Mouse (Mus musculus): ENCODE measurements around the gene Tmem108.

Tmem108 gene

DNA sequence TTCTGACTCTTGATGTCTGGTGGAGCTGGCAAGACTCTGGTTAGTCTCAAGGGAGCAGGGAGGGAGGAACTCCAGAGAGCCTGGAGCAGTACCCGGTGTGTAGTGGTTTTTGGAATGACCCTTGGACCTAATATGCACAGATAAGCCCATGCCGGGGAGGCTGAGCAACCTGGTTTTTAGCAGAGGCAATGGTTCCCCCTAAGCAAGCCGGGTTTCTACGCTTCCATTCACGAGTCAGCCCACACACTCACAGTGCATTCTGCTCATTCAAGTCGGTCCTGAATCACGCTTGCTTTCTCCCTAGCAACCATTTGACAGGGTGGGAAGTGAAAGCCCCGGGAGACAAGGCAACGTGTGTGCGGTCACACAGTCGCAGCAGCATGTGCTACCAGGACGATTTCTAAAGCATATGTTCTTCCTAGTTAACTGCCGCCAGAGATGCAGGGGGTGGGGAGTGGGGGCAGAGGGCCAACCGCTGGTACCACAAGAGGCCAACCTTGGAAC lies 259.7 kb downstream of the Tmem108 start:
- DNase-seq (ENCODE audit: low read depth, low spot score) = no peak

DNA sequence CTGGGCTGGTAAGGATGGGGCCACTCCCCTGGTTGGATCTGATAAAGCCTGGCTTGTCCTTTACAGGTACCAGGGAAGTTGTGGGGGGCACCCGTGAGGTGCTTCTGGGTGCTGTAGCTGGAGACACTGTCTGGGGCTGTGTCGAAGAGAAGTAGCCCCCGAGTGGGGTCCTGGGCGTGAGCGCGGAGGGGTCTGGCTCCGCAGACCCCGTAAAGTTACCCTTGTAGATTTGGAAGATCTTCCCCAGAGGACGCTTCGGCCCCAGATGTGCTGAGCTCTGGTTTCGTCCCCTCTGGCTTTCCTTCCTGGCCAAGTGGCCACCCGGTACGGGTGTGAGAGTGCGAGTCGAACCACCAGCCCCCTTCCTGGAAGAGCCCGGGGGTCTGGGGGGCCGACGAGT lies 262.3 kb downstream of the Tmem108 start:
- no peak for DNase-seq (ENCODE audit: low read depth, low spot score)

DNA sequence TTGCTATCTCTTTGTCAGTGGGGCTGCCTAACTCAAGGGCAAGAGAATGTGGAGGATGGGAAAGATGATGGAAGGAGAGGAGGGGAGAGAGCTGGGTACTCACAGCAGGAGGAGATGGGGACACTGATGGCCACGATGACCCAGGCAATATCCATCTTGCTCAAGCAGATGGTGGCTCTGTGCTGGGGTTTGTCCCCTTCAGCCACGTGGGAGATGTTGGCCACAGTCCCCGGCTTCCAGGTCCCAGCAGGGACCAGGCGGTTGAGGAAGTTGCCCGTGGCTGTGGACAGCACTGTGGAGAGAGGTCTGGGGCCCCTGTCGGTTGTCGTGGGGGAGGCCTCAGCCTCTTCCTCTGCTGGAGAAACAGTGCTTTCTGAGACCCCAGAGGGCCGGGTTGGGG lies 262.9 kb downstream of the Tmem108 start:
- DNase-seq (ENCODE audit: low read depth, low spot score) = no peak

DNA sequence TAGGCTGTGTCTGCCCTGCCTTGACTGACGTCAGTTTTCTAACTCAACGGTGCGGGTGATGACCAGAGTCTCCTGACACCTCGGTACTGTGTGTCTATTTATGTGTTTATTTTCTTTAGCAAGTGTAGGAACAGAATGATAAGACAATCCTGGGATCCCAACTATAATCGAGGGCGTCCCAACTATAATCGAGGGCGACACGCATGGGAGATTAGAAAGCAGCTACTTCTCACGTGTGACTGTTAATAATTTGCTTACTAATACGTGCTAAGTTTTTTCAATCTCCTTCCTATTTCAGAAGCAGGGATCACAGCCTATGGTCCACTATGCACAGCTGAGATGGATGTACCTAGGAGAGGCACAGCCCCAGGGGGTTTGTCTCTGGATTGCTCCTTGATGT lies 266.2 kb downstream of the Tmem108 start:
- no peak for DNase-seq (ENCODE audit: low read depth, low spot score)

DNA sequence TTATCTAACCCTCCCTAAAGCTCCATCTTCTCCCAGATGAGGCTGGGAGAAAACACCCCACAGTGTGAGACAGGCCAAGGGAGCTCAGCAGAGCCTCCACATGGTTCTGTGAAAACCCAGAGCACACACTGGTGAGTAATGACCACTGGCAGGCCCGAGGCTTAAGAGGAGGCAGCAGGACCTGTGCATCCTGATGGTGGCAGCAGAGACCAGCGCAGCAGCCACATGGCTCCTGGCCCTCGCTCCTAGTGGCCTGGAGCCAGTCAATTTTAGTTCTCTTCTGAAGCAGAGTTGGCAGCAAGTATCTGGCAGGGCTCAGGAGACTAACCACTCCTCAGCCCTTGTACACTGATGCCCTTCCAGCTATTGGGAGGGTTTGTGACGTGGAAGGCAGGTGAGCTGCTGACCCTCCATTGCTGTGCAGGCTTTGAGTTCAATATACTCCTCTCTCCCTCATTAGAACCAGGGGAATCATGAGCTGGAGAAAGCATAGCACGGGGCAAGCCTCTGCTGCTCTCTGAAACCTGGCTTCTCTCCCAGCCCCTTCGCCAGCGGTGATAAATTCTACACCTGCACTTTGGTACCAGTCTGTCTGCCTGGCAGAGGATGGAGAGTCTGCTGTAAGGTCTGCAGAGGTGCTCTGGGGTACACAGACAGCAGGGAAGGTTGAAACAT lies 267.2 kb downstream of the Tmem108 start:
- peak; percentile 43 for DNase-seq (ENCODE audit: low read depth, low spot score)

DNA sequence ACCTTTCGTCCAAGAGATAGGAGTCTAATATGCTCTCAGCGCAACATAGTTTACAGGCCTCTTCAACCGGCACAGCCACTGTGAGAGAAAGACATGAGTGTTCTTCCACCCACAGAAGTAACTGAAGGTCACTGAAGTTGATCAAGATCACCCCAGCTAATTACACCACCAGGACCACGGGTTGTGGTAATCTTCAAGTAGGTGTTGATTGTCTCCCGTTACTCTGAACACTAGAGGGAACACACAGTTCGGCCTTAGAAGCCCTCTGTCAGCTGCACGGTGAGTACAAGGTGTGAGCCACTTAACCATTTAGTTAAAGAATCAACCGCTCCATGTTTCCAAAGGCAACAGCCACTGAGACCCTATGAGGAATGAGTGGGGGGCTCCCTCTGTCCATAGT lies 269.7 kb downstream of the Tmem108 start:
- no peak for DNase-seq (ENCODE audit: low read depth, low spot score)

DNA sequence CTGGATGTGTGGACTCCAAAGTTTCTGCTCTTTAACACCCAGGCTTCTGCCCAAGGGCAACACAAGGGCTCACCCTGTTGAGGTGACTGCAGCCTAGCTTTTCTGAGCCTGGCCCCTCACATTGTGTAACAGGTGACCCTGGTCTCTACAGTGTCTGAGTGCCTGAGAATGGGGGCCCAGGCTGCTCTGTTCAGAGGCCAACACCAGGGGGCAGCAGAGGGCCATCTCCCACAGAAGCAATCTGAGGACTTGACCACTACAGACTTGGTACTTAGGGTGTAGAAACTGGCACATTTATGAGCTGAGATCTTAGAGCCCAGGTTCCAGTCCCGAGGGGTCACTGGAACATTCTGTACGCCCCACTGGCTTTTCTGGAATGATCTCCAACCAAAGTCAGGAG lies 271.2 kb downstream of the Tmem108 start:
- DNase-seq (ENCODE audit: low read depth, low spot score) = peak; percentile 63

DNA sequence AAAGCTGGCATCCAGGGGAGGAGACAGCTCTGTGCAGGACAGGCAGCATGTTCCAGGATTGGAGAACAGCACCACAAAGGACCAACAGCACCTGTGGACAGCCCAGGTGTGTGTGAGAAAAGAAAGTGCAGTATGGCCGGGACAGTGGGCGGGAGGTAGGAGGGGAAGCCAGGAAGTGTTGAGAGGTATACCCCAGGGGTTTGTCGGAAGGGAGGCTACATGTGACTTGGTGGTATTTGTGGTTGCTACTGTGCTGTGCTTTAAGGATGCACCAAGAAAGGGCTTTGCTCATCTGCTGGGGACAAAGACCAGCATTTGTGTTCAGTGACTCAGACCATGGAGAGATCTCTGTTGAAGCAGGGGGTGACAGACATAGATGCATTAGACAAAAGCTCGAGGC lies 271.8 kb downstream of the Tmem108 start:
- no peak for DNase-seq (ENCODE audit: low read depth, low spot score)

DNA sequence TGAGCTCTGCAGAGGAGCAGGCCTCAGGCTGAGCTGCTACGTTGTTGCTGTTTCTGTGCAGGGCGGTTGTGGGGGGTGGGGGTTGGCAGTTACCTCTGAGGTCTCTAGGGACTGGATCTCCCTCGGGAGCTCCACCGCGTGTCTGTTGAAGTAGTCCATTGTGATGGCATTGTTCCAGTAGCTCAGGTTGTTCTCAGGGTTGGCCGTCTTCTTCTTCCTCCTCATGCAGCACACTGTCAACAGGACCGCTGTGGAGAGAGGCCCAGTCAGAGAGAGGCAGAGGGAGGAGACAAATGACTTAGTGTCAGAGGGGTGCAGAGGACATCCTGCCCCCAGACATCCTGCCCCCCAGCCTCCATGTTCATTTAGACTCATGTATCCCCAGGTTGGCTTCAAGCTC lies 272.5 kb downstream of the Tmem108 start:
- no peak for DNase-seq (ENCODE audit: low read depth, low spot score)

DNA sequence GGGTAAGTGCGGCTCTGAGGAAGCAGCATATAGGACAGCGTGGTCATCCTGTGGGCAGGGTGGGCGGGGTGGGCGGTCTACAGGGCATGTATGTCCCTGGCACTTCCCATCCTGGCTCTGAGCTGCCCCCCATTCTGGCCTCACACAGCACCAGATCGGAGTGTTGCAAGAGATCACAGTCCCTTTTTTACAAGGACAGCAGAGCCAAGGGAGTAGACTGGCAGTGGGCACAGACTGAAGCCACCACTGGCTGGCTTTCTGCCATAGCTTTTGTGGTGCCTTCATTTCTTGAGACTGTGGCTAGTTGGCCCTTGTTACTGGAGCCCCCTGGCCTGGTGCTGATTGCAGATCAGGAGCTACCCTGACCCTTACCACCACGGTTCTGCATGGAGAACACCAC lies 275.4 kb downstream of the Tmem108 start:
- no peak for DNase-seq (ENCODE audit: low read depth, low spot score)

DNA sequence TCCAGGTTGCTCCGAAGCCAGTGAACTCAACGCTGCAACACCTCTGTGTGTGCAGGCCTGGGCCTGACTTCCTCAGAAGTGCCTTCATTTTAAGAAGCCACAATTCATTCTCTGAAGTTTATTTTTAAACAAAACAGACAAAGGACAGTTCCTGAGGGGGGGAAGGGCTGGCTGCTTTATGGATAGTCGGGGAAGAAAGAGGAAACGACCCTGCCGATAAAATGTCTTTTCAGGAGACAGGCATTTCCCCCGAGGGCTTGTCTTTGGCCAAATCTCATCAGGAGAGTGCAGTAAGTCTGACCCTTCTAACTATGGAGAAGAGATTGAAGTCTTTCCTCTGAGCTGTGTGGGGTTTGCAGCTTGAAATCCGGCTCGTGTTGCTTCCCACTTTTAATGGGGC lies 276.0 kb downstream of the Tmem108 start:
- DNase-seq (ENCODE audit: low read depth, low spot score) = no peak

DNA sequence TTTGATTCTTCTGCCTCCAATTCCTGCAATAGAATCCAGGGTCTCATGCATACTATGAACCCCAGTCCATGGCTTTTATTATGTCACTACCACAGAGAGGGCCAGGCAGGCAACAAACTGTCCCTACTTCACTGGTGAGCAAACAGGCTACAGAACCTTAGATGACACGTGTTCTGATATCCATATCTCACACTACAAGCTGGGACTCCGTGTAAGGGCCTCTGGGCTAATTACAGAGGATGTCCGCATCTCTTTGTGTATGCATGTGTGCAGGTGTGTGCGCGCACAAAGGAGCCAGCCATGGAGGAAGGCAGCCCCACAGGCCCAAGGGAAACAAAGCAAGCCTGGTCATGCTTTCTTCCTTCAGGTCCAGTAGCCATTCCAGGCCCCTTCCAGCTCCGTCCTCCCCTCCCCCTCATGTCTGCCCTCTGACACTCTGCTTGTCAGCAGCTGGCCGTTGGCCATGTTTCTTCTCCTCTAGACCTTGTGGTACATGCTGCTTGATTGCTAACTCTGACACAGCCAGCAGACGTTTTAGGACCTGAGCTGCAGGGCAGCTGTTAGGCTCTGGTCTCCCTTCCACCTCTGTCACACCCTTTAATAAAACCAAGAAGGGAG lies 280.9 kb downstream of the Tmem108 start:
- no peak for DNase-seq (ENCODE audit: low read depth, low spot score)

DNA sequence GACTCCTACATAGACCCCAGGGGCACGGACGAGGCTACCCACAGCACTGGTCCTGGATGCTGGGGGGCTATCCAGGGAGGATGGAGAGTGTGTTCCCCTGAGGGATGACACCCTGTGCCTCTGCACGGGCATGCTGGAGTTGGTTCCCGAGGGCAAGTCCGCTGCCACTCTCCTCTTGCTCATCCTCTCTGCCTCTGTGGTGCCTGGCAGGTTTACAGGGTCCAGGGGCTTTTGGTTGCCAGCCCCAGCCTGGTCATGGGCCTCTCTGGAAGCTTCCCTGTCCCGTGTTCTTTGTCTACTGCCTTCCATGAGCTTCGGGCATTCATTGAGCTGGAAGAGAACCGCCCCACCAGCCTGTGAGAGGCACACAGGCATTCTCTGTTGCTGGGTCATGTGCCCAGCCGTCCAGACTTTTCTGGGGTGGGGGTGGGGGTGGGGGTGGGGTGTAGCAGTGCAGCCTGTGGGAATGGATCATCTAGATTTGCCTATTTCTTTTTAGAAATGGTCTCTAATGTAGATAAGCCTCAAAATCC lies 281.5 kb downstream of the Tmem108 start, which contains the start of gene Bfsp2:
Bfsp2 (minus strand) TSS at position 377 of the 533 bp plus-strand sequence.
- DNase-seq (ENCODE audit: low read depth, low spot score) = no peak

DNA sequence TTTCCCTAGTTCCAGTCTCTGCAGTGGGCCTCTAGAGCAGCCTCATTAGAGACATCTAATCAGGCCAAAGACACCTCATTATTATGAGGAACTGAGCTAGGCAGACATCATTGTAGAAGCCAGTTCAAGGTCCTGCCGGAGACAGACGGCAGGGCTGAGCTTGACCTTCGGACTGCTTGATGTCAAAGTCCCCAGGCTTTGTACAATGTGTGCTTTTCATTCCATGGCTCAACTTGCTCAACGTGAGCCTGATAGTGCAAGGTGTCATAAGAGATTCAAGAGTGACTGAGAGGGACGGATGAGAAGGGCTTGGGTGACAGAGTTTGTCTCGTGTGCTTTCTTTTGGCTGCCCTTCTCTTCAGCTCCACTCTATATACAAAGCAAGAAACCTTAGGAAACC lies 286.2 kb downstream of the Tmem108 start:
- DNase-seq (ENCODE audit: low read depth, low spot score) = no peak

DNA sequence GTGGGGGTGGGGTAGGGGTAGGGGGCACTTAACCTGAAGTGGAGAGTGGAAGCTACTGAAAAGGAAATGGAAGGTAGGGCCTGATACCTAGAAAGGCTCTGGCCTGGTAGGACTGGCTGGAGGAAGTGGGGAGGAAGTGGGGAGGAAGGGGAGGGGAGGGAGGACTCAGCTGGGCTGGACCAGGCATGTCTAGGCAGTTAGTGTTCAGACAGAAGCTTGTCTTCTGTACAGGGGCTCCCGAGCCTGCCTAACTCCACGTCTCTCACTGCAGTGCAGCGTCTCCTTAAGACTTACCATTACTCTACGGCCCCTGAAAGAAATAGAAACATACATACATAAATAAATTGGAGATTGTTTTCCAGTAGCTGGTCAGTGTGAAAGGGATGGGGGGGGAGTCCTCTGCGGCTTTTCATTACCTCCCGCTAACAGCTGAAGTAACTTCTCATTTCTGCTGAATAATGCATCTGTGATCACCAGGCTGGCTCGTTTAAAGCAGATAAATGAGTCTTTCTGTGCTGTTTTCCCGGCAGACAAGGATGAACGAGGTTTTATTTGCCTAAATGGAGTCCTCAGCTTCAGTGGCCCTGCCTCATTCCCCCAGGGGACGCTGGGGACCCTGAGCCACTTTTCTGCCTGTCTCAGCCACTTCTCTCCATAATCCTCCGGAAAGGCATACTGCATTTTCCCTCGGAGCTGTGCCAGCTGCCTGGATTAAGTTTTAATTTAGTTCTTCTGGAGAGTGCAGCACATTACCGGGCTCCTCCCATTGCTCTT lies 287.5 kb downstream of the Tmem108 start:
- no peak for DNase-seq (ENCODE audit: low read depth, low spot score)

DNA sequence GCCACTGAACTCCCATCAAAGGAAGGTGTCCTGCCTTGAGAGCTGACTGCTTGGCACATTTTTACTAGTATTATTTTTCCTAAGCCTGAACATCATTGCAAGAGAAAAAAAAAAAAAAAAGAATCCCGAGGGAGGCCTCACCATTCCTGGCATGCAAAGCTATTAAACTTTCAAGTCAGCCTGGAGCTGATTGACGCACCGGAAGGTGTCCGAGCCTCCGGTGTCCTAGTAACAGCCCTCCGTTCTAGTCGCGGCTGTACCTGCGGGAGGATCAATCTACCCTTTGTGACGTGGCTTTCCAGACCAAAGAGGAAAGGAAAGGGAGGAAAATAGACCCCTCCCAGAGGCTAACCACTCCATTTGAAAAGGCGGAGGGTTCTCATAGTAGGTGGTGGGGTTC lies 289.9 kb downstream of the Tmem108 start:
- no peak for DNase-seq (ENCODE audit: low read depth, low spot score)

DNA sequence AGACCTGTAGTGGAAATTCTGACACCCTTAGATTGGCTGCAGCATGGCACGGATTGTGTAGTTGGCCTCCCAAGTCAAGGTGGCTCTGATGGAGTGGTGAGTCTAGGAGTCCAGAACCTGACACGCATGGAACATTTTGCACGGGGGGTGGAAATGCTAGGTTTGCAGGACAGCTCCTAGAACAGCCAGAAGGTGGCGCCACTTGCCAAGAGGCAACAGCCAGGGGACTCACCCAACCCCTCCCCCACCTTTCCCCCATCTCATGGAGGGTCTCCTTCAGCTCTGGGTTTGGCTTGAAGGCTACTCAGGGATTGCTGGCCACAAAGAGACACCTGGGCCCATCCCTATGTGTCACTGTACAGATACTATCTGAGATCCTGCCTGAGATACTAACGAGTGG lies 292.1 kb downstream of the Tmem108 start:
- DNase-seq (ENCODE audit: low read depth, low spot score) = no peak

DNA sequence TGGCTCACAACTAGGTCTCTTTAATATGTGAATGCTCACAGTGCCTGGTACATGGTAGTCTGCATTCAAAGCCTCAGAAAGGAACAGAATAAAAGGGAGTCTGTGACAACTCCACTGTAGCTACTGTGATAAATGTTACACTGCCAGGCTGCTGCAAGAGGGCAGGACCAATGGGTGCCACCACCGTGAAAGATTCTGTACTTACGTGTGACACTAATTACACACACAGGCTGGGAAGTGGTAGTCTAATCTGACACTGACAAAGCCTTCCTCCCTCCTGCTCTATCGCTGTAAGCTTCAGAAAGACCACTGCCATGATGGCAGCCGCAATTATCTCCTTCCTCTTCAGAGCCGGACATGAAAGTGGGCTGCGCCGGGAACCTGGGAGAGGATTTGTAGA lies 292.7 kb downstream of the Tmem108 start:
- no peak for DNase-seq (ENCODE audit: low read depth, low spot score)

DNA sequence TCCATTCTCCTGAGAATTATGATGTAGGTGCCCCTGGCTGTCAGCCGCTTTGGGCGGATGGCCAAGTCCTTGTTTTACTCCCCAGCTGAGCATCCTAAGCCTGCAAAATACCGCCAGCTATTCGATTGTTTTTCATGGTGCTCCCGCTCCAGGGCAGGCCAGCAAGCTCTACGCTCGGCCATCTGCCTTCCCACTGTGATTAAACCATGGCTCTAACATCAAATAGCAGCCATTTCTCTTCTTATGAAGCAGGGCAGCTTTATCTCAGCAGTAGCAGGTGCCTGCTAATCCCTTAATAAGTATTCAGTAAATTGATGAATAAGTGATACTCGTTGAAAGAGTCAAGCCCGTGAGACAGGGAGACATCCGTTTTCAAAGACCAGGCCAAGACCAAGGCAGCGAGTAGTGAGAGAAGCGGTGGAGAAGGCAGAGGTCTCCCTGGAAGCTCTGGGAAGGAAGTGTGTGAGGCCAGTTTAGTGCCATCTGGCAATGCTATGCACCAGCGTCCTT lies 295.9 kb downstream of the Tmem108 start:
- no peak for DNase-seq (ENCODE audit: low read depth, low spot score)

DNA sequence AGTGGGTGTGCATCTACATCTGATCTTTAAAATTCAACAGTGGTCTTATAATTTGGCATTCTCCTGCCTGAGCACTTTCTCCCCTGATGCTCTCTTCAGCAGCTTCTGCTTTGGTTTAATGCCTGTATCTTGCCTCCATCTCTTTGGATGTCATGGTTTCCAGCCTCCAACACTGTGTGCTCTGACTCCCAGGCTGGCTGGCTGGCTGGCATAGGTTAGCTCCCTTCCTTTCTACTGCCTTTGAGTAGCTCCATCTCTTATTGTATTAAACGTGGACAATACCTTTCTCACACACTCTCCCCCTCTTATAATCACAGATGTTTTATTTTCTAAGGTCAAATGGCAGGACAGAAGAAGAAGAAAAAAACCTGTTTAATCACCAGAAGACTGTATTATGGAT lies 296.3 kb downstream of the Tmem108 start:
- no peak for DNase-seq (ENCODE audit: low read depth, low spot score)

DNA sequence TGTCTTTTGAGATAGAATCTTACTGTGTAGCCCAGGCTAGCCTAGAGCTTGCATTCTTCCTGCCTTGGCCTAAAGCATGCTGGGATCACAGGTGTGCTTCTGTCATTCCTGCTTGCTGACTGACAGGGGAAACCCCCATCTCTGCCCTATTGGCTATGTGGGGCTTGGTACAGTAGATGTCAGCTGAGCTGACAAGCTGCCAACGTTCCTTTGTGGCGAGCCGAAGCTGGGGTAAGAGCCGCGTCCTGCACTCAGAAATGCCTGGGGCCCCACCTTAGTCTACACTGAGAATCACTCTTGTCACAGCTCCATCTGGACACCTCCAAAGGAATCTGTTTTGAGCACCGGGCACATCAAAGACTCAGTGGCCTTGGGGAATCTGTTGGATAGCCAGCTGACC lies 297.8 kb downstream of the Tmem108 start:
- DNase-seq (ENCODE audit: low read depth, low spot score) = no peak

DNA sequence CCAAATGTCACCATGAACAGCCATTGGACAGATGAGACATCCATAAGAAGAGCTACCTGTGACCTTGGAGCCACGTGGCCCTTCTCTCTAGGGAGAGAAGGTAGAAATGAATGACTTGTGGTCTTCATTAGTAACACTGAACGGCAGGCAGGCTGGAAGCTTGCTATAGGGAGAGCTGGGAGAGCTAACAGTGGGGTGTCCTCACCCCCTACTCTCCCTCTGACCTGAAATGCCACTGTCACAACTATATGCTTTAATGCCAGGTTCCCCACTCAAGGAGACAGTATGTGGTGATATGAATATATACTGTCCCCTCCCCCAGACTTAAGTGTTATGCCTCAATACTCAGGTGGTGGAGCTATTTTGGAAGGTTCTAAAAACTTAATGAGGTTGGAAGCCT lies 301.8 kb downstream of the Tmem108 start:
- no peak for DNase-seq (ENCODE audit: low read depth, low spot score)

Data from embryo, embryonic 11.5 days (tissue).